Mouse (Mus musculus): ENCODE measurements around the gene Prr5l.

Gene Prr5l

DNA sequence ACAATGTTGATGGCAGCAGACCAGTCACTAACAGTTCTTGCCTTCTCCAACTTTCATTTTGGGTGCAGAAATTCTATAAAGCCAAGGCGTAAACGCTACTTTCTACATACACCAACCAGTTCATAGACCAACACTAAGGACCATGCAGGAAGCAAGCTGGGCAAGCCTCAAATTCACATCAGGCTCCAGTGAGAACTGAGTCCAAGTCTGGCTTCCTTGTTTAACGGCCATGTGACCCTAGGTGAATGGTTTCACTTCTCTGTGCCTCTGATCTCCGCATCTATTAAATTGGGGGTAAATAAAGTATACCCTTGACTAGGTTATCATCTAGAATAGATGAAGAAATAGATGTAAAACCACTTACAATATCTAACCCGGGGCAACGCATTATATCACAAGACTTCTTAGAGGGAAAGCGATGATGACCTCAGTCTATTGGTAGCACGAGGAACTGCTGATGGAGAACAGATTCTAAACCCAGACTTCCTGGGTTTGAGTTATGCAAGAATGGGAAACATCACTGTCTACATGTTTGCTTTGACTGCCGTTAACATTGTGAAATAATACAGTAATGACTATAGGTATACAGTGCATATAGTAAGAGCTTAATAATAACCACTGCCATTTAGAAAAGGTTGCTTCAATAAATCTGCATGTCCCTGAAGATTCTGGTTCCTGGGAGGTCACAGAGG is 1.2 kb downstream of the Prr5l start:
- DNase-seq (ENCODE audit: low spot score): no peak

DNA sequence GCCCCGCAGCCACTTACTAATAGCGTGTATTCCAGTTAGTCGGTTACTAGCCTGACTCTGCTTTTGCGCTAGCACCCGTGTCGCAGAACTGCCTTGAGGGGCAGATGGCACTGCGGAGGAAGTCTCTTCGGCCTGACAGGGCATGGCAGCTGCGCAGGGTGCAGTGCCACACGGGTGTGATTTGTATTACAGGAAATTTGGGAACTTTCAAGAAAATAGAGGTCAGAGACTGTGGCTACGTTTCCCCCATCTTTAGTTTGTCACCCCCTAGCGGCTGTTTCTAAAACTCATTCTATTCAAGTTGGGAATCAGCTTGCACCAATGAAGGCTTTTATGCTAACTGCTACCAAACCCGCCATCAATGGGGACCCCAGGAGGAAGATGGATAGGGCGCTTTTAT is 11.6 kb downstream of the Prr5l start:
- peak; percentile 85 for DNase-seq (ENCODE audit: low spot score)

DNA sequence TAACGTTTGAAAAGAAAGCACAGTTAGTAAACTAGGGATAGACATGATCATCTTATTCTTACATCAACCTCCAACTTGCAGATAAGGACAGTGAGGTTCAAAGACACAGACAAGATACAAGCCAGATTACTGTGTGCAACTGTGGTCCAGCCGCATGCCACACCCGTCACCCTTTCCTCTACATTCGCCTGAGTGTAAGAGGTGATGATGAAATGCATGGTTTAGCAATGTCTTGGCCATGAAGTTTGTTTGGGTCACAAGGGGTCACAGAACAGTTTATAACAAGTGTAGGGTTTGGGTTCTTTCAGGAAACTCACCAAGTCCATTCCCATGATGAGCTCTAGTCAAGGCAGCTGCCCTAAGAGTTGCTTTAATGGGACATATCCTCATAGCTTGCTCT is 14.1 kb downstream of the Prr5l start:
- no peak for DNase-seq (ENCODE audit: low spot score)

GRCm38 (mm10) chr2:101862219-101863123 is 20.4 kb downstream of the Prr5l start:
- no peak for DNase-seq (ENCODE audit: low spot score)

DNA sequence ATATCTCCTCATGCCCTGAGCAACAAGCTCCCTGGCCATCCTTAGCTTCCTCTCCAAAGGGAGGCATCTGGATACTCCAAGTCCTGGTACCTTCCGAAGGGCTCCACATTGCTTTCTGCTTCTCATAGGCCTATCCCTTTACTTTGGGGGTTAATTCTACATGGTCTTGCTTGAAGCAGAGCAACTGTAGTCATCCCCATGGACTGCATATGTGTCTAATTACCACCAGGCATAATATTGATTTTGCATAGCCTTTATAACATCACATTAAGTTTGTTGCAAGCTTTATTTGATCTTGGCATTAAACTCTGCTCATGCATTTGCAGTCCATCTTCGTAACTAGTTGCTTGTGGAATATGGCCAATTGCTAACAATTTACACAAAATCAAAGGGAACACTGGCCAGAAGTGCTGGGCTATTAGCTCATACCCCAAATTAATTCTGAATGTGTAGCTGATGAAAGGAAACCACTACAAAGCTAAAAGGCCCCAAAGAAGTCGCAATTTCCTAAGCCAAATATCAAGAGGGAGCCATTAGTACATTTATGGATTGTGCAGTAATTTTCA is 21.8 kb downstream of the Prr5l start:
- DNase-seq (ENCODE audit: low spot score): no peak

DNA sequence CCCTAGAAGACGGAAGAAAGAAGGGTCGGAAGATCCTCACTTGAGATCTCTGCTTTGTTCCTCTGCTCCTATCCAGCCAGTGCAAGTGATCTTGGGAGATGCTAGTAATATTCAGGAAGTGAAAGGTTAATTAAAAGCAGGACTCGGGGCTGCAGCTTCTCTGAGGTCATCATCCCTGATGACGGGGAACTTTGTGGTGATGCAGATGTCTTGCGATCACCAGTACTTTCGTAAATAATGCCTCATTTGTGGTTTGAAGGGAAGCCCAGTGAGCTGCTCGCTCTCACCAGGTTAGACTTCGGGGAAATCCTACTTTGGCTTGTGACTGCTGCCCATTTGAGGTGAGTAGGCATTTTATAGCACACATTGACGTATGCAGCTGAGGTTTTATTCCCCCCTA is 26.7 kb downstream of the Prr5l start:
- DNase-seq (ENCODE audit: low spot score): no peak

- no peak for DNase-seq (ENCODE audit: low spot score)
These were observed 28.0 kb downstream of the Prr5l start for GRCm38 (mm10) chr2:101854792-101855191.

- DNase-seq (ENCODE audit: low spot score): no peak
These were observed 40.1 kb downstream of the Prr5l start for GRCm38 (mm10) chr2:101842756-101843155.

DNA sequence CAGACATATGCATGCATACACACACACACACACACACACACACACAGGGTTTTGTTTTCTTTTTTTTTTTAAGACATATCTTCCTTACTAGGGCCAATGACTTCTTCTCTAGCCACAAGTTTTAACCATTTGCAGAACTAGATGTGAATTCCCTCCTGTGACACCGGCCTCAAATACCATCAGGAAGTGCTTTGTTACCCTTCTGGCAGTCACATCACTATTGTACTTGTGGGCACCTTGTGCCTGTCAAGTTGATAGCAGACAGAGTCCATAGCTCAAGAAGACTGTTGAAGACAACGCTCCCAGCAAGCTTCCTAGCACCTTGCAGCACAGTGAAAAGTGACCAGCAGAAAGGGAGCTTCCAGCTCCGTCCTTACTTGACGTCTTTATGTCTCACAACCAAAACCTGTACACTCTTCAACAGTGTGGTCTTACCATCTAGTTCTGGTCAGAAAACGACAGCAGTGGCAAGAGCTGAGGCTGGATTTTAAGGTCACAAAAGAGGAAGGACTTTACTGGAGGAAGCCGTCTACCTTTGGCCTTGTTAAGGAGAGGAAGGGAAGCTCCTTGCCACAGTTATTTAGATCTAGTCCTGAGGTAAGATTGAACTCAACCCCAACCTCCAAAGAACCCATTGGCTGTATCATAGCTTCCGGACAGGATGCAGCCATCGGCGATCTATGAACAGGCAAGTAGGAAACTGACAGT is 47.9 kb downstream of the Prr5l start:
- DNase-seq (ENCODE audit: low spot score): no peak

- no peak for DNase-seq (ENCODE audit: low spot score)
These were observed 50.5 kb downstream of the Prr5l start for GRCm38 (mm10) chr2:101832361-101832760.

- no peak for DNase-seq (ENCODE audit: low spot score)
These were observed 51.0 kb downstream of the Prr5l start for GRCm38 (mm10) chr2:101831851-101832250.

- no peak for DNase-seq (ENCODE audit: low spot score)
These were observed 52.5 kb downstream of the Prr5l start for GRCm38 (mm10) chr2:101830186-101830915.

- DNase-seq (ENCODE audit: low spot score): no peak
These were observed 53.8 kb downstream of the Prr5l start for GRCm38 (mm10) chr2:101829013-101829412.

- peak; percentile 76 for DNase-seq (ENCODE audit: low spot score)
These were observed 54.7 kb downstream of the Prr5l start for GRCm38 (mm10) chr2:101828057-101828643.

DNA sequence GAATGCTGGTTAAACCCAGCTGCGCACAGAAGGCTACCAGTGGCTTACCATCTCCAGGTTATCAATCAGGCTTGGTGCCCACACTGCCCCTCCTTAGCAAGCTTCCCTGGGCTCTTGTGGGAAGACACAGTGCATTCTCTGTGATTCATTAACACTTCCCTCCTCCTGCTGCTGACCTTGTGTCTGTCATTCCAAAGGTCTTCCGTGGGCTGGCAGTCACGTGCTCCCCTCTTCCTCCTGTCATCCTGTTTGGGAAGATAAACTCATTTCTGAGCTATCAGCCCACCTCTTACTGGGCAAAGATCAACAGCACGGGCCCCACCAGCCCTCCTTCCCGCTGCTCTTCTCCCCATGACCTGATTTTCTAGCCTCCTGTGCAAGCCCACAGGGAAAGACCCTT is 55.2 kb downstream of the Prr5l start:
- DNase-seq (ENCODE audit: low spot score): no peak

GRCm38 (mm10) chr2:101826950-101827600 is 55.8 kb downstream of the Prr5l start:
- no peak for DNase-seq (ENCODE audit: low spot score)

DNA sequence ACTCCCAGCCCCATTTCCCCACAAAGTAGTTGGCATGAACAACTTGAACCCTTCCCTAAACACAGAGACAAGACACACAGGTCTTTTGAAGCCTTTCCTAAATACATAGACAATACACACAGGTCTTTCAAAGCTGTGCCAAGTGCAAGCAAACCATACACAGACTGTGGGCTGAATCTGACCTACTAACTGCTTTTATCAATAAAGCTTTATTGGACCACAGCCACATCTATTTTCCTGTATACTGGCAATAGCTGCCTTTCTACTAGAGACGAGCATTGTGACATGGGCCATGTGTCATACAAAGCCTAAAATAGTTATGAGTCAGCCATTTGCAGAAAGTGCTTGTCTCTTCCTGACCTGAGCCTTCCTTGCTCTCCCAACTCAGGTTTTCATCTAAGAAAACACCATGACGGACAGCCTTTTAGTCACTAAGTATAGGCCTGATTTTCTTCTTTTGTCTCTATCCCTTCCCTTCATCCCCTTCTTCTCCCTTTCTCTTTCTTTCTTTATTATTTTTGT is 56.6 kb downstream of the Prr5l start:
- DNase-seq (ENCODE audit: low spot score): no peak

- DNase-seq (ENCODE audit: low spot score): no peak
These were observed 57.4 kb downstream of the Prr5l start for GRCm38 (mm10) chr2:101825226-101826120.

GRCm38 (mm10) chr2:101823821-101824220 is 59.0 kb downstream of the Prr5l start:
- DNase-seq (ENCODE audit: low spot score): no peak

Measured in retina, embryonic 14.5 days (tissue).